Mouse (Mus musculus) mouse trophoblast stem cell (cell line): ENCODE results near the gene Stag2.

Experiments used
- in situ Hi-C, 2 experiments: fragments of 300-500 bp; cut with MseI, MboI; formaldehyde crosslinking; loops; 2 replicates in 1 of 2; 3 replicates in 1 of 2; pipeline ENCODE4 v1.15.1; 2025

Stag2 gene

DNA sequence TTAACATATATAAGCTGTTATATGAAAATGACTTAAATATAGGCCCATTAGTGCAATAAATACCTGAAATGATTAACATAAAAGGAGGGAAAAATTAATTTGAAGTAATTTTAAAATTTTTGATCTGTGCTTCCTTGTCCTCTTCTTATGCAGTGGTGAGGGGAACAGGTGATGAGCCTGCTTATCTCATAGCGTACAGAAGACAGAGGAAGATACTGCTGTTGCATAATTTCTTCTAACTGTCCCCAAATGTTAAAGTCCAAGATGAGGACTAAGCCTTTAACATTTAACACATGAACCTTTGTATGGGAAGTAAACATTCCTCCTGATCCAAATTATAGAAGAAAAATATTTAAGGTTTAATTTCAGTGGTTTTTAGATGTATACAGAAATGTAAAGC lies 66.6 kb downstream of the Stag2 start:
- in situ Hi-C loops = no loop called here

DNA sequence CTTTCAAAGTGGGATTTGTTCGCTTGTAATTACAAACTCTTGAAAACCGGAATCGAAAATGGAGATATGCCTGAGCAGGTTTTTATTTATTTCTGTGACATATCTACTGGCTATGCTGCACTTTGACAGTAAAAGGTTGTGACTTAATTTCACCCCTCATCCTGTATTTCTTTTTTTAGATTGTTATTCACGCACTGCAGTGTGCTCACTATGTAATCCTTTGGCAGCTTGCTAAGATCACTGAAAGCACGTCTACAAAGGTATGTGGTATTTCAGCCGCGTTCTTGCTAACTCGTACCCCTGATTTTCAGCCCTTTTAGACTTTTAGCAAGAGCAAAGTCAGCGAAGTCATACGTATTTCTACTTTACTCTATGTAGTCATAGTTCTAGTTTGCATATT lies 101.2 kb downstream of the Stag2 start:
- in situ Hi-C loops = no loop called here

GRCm38 (mm10) chrX:42272713-42273112 lies 123.6 kb downstream of the Stag2 start:
- in situ Hi-C loops = no loop called here

DNA sequence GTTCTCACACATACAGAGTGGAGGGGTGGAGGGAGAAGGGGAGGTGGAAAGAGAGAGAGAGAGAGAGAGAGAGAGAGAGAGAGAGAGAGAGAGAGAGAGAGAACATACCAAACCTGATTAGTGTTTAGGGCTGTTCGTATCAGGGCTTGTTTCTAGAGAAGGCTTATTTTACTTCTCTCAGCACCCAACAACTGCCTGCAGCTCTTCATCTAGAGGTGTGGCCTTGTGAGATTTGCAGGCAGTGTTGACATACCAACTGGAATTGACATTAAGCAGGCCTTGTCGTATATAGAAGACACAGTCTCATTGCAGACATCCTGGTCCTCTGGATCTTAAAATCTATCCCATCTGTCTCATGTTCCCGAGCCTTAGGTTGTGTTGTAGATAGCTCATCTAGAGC lies 141.1 kb downstream of the Stag2 start:
- in situ Hi-C loops = no loop called here

DNA sequence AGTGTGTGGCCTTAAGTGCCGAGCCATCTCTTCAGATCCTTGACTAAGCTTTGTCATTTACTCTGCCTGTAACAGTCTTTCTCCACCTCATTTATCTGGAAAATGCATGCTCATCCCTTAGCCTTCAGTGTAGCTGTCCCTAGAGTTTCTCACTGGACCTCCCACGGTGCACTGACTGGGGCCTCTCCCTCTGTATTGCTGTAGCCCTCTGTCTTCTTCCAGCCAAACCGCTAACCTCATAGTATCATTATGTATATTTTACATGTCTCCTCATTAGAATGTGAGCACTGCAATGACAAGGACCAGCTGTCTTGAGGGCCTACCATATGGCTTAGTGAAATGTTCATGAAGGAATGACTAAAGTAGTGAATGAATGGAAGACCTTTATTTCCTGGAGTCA lies 166.1 kb downstream of the Stag2 start:
- in situ Hi-C loops = no loop called here

GRCm38 (mm10) chrX:42320424-42320823 lies 171.3 kb downstream of the Stag2 start:
- in situ Hi-C loops = no loop called here

DNA sequence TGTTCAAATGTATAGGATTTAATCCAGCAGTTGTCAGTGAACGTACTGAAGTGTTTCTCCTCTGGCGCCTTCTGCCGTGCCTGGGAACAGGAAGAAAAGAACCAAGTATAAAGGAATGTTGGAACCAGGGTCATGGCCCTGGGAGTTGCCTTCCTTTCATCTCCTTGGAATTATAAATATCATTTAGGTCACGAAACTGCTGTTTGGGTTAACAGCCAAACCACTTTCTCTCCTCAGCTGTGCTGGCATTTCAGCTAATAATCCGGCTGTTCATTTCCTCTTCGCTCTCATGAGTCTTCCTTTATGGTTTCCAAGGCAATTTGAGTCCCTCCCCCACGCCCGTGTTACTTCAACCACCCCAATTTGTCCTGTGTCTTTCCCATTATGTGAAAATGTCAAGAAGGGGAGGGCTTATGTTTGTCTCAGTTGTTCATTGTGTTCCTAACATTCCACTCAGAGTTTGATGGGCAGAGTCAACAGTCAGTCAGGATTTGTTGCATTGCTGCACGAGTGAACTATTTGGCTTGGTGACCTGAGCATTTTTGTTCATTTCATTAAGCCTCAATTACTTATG lies 172.2 kb downstream of the Stag2 start:
- in situ Hi-C loops = no loop called here

DNA sequence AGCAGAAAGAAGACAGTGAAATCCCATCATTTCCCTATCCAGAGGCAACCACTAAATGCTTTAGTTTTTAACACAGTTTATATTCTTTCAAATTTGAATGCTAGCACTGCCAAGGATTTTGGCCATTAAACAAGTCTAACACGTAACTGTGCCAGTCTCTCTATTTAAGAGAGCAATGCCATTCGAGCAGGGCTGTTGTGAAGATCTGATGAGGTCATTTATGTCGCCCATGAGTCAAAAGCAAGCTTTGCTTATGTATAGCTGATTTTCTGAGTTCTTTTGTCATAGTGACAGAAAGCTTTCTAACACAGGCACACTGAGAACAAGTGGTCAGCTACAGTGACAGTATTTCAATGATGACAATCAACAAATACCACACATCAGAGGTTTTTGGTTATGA lies 175.7 kb downstream of the Stag2 start:
- in situ Hi-C loops = no loop called here
